Mouse (Mus musculus) forebrain, embryonic 11.5 days (tissue): ENCODE measurements around the gene Irgm1. TPM values are rescaled to one million over a fixed set of nuclear protein-coding genes. Genes with fewer than 3 reads are reported as not detected.
"Not testable (repeated sequence)": the region's sequence is repeated elsewhere in the genome, so short reads cannot be mapped to it uniquely, and the experiment has no call there.

Experiments used
- ATAC-seq: fragments of 200-750 bp; cut with Nextera tagmentation; replicated peaks from 2 replicates; pipeline ENCODE4 v1.8.0; 2017; ENCODE audit warnings: moderate TSS enrichment; ENCODE audit not compliant: low FRiP score
- DNase-seq: peaks from one replicate; pipeline ENCODE4 v3.0.0-alpha.2; 2017; ENCODE audit warnings: low spot score
- H3K27ac ChIP-seq: fragments of 300-500 bp; sonication (generic); 2 replicates; pipeline ENCODE4 v1.5.1; 2014; ENCODE audit warnings: low read depth, low read length
- H3K27me3 ChIP-seq: fragments of 300-500 bp; sonication (generic); 2 replicates; pipeline ENCODE4 v1.6.1; 2014; ENCODE audit warnings: mild to moderate bottlenecking, low read length, mixed read lengths; ENCODE audit not compliant: control insufficient read depth, insufficient read depth
- H3K36me3 ChIP-seq: fragments of 300-500 bp; sonication (generic); 2 replicates; pipeline ENCODE4 v1.6.1; 2014; ENCODE audit warnings: mild to moderate bottlenecking, low read length, moderate library complexity, mixed read lengths; ENCODE audit not compliant: control insufficient read depth, insufficient read depth
- H3K4me1 ChIP-seq: fragments of 300-500 bp; sonication (generic); replicated peaks from 2 replicates; pipeline ENCODE4 v1.6.1; 2014; ENCODE audit warnings: low read length, mixed read lengths; ENCODE audit not compliant: control insufficient read depth, insufficient read depth
- H3K4me2 ChIP-seq: fragments of 300-500 bp; sonication (generic); 2 replicates; pipeline ENCODE4 v1.6.1; 2014; ENCODE audit warnings: low read depth, mild to moderate bottlenecking, low read length, moderate library complexity, mixed read lengths; ENCODE audit not compliant: severe bottlenecking
- H3K4me3 ChIP-seq: fragments of 300-500 bp; sonication (generic); 2 replicates; pipeline ENCODE4 v1.5.1; 2014; ENCODE audit warnings: low read depth, low read length
- H3K9ac ChIP-seq: fragments of 300-500 bp; sonication (generic); 2 replicates; pipeline ENCODE4 v1.6.1; 2014; ENCODE audit warnings: low read length
- H3K9me3 ChIP-seq: fragments of 300-500 bp; sonication (generic); 2 replicates; pipeline ENCODE4 v1.6.1; 2016; ENCODE audit warnings: low read length, mixed read lengths; ENCODE audit not compliant: control insufficient read depth
- WGBS: fragments of 180-500 bp; shearing (Covaris S2); extraction: QIAGEN DNeasy Blood & Tissue Kit; methylation state at CpG from one replicate; pipeline ENCODE4 v1.1.7; 2014; 5-methylcytosine and 5-hydroxymethylcytosine counted together
- polyA plus RNA-seq: library from polyadenylated mRNA; unstranded; fragments of >200 nt; fragmentation: Nextera tagmentation; extraction: Ambion mirVana; gene quantifications from 2 replicates; pipeline ENCODE4 v1.2.1, GENCODE M21; 2014

The Irgm1 gene
- polyA plus RNA-seq, 1 experiment from 2014 or later = 1.5 TPM

- Histone ChIP-seq H3K4me3 (no peak overlapping the region), H3K27me3 (0 out of 2 replicates have a peak, but pooled peaks cover 2% of the 10 kb centered on the region), H3K9me3 (peaks cover 2% of the 10 kb centered on the region; the same call in 1 of the 2 replicates), H3K27ac (no peak overlapping the region), H3K4me1 (0 out of 2 replicates have a peak, but pooled peaks cover 3% of the 10 kb centered on the region), H3K36me3 (no peaks in the 10 kb centered on the region), H3K9ac (no peak overlapping the region), H3K4me2 (no peak overlapping the region)
- WGBS = 49% methylated on average over 2 of the region's 2 CpGs
- ATAC-seq (no peak), DNase-seq (no peak)
Observed at GRCm38 (mm10) chr11:48850240-48850639, 21.2 kb downstream of the Irgm1 start.

GRCm38 (mm10) chr11:48846881-48847280 is 24.6 kb downstream of the Irgm1 start:
- Histone ChIP-seq H3K4me1 (no peaks in the 10 kb centered on the region), H3K9ac (no peak overlapping the region), H3K4me3 (no peak overlapping the region), H3K27ac (no peak overlapping the region), H3K27me3 (no peaks in the 10 kb centered on the region), H3K36me3 (no peaks in the 10 kb centered on the region), H3K9me3 (peaks cover 2% of the 10 kb centered on the region; the same call in 1 of the 2 replicates), H3K4me2 (no peak overlapping the region)
- DNase-seq (no peak), ATAC-seq (no peak)
- WGBS = 63% methylated on average over 5 of the region's 5 CpGs

GRCm38 (mm10) chr11:48846362-48846761 is 25.1 kb downstream of the Irgm1 start:
- H3K9ac ChIP-seq, H3K36me3 ChIP-seq, H3K9me3 ChIP-seq, H3K4me3 ChIP-seq, ATAC-seq, H3K27me3 ChIP-seq, H3K4me2 ChIP-seq, DNase-seq, H3K4me1 ChIP-seq, H3K27ac ChIP-seq: not testable (repeated sequence)
- WGBS = 82% methylated on average over 2 of the region's 2 CpGs

GRCm38 (mm10) chr11:48845244-48845815 is 26.2 kb downstream of the Irgm1 start:
- Histone ChIP-seq H3K9ac (no peak overlapping the region), H3K27me3 (no peaks in the 10 kb centered on the region), H3K36me3 (no peaks in the 10 kb centered on the region), H3K9me3 (no peaks in the 10 kb centered on the region), H3K4me3 (no peak overlapping the region), H3K27ac (no peak overlapping the region), H3K4me2 (no peak overlapping the region), H3K4me1 (no peaks in the 10 kb centered on the region)
- ATAC-seq = no peak
- WGBS = 36% methylated on average over 13 of the region's 13 CpGs
- DNase-seq = no peak

GRCm38 (mm10) chr11:48844309-48844708 is 27.2 kb downstream of the Irgm1 start:
- no peak overlapping the region for H3K27ac ChIP-seq
- no peak overlapping the region for H3K4me2 ChIP-seq
- H3K4me1 ChIP-seq = no peaks in the 10 kb centered on the region
- no peak overlapping the region for H3K4me3 ChIP-seq
- H3K36me3 ChIP-seq = no peaks in the 10 kb centered on the region
- DNase-seq (no peak), ATAC-seq (no peak)
- WGBS = 73% methylated on average over 6 of the region's 6 CpGs
- H3K9me3 ChIP-seq = no peaks in the 10 kb centered on the region
- H3K27me3 ChIP-seq = no peaks in the 10 kb centered on the region
- H3K9ac ChIP-seq = no peak overlapping the region

- no peaks in the 10 kb centered on the region for H3K27me3 ChIP-seq
- no peak overlapping the region for H3K27ac ChIP-seq
- no peak overlapping the region for H3K4me2 ChIP-seq
- H3K9ac ChIP-seq = no peak overlapping the region
- DNase-seq (no peak), ATAC-seq (no peak)
- WGBS = 84% methylated on average over 11 of the region's 11 CpGs
- no peaks in the 10 kb centered on the region; the same call in 1 of the 2 replicates for H3K4me1 ChIP-seq
- no peak overlapping the region for H3K4me3 ChIP-seq
- no peaks in the 10 kb centered on the region for H3K9me3 ChIP-seq
- no peaks in the 10 kb centered on the region for H3K36me3 ChIP-seq
Observed at GRCm38 (mm10) chr11:48843202-48843601, 28.3 kb downstream of the Irgm1 start.

GRCm38 (mm10) chr11:48842378-48842792 is 29.1 kb downstream of the Irgm1 start:
- H3K9ac ChIP-seq = no peak overlapping the region
- H3K27ac ChIP-seq = no peak overlapping the region
- DNase-seq (no peak), ATAC-seq (no peak)
- H3K27me3 ChIP-seq = no peaks in the 10 kb centered on the region
- WGBS = 85% methylated on average over 4 of the region's 4 CpGs
- H3K4me3 ChIP-seq = no peak overlapping the region
- no peaks in the 10 kb centered on the region; the same call in 1 of the 2 replicates for H3K4me1 ChIP-seq
- no peak overlapping the region for H3K4me2 ChIP-seq
- no peaks in the 10 kb centered on the region for H3K9me3 ChIP-seq
- H3K36me3 ChIP-seq = no peaks in the 10 kb centered on the region

GRCm38 (mm10) chr11:48841213-48841612 is 30.3 kb downstream of the Irgm1 start:
- Histone ChIP-seq H3K4me2 (no peak overlapping the region), H3K27ac (no peak overlapping the region), H3K27me3 (peaks cover 6% of the 10 kb centered on the region; the same call in 1 of the 2 replicates), H3K9ac (no peak overlapping the region), H3K4me1 (peaks cover 2% of the 10 kb centered on the region; the same call in 1 of the 2 replicates), H3K36me3 (no peaks in the 10 kb centered on the region), H3K4me3 (no peak overlapping the region), H3K9me3 (no peaks in the 10 kb centered on the region)
- 91% methylated on average over 5 of the region's 5 CpGs for WGBS
- ATAC-seq (no peak), DNase-seq (no peak)

- peaks cover 6% of the 10 kb centered on the region; the same call in 1 of the 2 replicates for H3K27me3 ChIP-seq
Observed at GRCm38 (mm10) chr11:48840805-48841204, 30.7 kb downstream of the Irgm1 start.

More at GRCm38 (mm10) chr11:48840805-48841204, 30.7 kb downstream of the Irgm1 start:
- no peak overlapping the region for H3K4me2 ChIP-seq
- H3K9me3 ChIP-seq = no peaks in the 10 kb centered on the region
- no peak overlapping the region for H3K4me3 ChIP-seq
- H3K36me3 ChIP-seq = no peaks in the 10 kb centered on the region
- ATAC-seq (no peak), DNase-seq (no peak)
- no peak overlapping the region for H3K27ac ChIP-seq
- peaks cover 2% of the 10 kb centered on the region; the same call in 1 of the 2 replicates for H3K4me1 ChIP-seq
- no peak overlapping the region for H3K9ac ChIP-seq
